Mouse (Mus musculus) megakaryocyte, embryonic 14.5 days (primary cell): ENCODE data around the gene Dach1.

ENCODE experiments used
- FLI1 ChIP-seq: IDR thresholded peaks from 2 replicates; pipeline ENCODE4 v1.6.1; 2012; ENCODE audit warnings: low read length, inconsistent platforms, mixed read lengths
- GATA1 ChIP-seq: IDR thresholded peaks from 3 replicates; pipeline ENCODE4 v1.6.1; 2012; ENCODE audit warnings: mixed read lengths, low read length, inconsistent platforms, borderline replicate concordance

GRCm38 (mm10) chr14:97855345-97855744 lies 314.2 kb downstream of the Dach1 start:
- TF ChIP-seq GATA1 (no peak), FLI1 (no peak)
